Mouse (Mus musculus): ENCODE results near the gene Rundc1.
"Not testable (repeated sequence)": the region's sequence is repeated elsewhere in the genome, so short reads cannot be mapped to it uniquely, and the experiment has no call there.

Rundc1 gene

DNA sequence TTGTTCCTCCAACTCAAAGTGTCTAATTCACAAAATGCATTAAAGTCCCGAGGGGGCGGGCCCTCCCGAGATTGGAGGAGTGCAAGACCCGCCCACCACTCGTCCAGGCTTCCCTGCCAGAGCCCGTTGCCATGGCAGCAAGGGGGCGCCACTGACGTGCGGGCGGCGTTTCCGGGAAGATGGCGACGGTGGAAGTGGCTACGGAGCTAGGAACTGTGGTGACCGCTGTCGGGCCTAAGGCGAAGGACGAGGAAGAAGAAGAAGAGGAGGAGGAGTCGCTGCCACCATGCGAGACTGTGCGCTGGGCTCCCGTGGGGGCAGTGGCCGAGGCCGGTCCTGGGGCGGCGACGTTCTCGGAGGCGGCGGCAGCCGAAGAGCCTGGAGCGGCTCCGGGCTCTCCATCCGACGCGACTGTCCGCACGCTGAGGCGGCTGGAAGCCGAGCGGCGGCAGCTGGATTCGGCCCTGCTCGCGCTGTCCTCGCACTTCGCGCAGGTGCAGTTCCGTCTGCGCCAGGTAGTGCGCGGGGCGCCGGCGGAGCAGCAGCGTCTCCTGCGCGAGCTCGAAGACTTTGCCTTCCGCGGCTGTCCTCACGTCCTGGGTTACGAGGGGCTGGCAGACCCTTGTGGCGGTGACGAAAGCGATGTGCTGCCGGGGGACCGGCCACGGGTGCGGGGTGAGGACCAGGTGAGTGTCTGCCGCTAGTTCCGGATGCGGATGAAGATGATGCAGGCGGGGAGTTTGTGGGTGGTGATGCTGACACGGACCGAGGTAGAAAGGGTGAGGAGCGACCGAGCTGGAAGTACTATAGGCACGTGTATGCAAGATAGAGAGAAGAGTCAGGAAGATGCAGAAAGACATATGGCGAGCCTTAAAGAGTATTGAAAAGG lies at the start of gene Rundc1, which contains the start of gene Ptges3l:
TSS of gene Rundc1 (plus strand) at position 161 of the 889 bp plus-strand sequence.
TSS of gene Ptges3l (minus strand) at position 409 of the 889 bp plus-strand sequence.
- peak; percentile 97 to 99 for DNase-seq (ENCODE audit: low spot score in 2 of 2)

- not testable (repeated sequence) for DNase-seq (ENCODE audit: low spot score in 2 of 2)
These were observed 46.7 kb upstream of the Rundc1 start for GRCm38 (mm10) chr11:101378196-101378595.

- DNase-seq (ENCODE audit: low spot score in 2 of 2): no peak
These were observed 46.0 kb upstream of the Rundc1 start for GRCm38 (mm10) chr11:101378926-101379325.

- no peak for DNase-seq (ENCODE audit: low spot score in 2 of 2)
These were observed 43.1 kb upstream of the Rundc1 start for GRCm38 (mm10) chr11:101381817-101382216.

DNA sequence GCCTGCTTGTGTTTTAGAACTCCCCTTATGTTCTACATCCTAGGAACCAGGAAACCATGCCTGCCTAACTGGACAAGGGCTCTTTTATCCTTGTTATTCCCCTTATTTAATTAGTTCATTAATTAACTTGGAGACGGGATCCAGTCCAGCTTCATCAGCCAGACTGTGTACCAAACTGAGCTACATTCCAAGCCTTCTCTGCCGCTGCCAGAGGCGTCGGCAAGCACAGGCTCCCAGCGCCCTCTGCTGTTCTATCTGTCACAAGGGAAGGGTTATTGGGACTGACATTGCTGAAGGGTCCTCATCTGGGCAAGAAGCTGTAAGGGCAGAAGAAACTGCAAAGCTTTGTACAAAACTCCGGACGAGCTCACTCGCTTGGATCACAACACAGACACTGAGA lies 29.8 kb upstream of the Rundc1 start:
- peak; percentile 44 to 82 for DNase-seq (ENCODE audit: low spot score in 2 of 2)

DNA sequence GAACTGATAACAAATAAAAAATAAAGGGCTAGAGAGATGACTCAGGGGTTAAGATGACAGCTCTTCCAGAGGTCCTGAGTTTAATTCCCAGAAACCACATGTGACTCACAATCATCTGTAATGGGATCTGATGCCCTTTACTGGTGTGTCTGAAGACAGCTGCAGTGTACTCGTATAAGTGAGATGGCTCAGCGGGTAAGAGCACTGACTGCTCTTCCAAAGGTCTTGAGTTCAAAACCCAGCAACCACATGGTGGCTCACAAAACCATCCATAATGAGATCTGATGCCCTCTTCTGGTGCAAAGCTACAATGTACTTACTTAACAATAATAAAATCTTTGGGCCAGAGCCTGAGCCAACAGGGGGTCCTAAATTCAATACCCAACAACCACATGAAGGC lies 9.6 kb upstream of the Rundc1 start:
- DNase-seq (ENCODE audit: low spot score in 2 of 2): no peak

GRCm38 (mm10) chr11:101416433-101417100 lies 8.3 kb upstream of the Rundc1 start:
- DNase-seq (ENCODE audit: low spot score in 2 of 2): no peak

DNA sequence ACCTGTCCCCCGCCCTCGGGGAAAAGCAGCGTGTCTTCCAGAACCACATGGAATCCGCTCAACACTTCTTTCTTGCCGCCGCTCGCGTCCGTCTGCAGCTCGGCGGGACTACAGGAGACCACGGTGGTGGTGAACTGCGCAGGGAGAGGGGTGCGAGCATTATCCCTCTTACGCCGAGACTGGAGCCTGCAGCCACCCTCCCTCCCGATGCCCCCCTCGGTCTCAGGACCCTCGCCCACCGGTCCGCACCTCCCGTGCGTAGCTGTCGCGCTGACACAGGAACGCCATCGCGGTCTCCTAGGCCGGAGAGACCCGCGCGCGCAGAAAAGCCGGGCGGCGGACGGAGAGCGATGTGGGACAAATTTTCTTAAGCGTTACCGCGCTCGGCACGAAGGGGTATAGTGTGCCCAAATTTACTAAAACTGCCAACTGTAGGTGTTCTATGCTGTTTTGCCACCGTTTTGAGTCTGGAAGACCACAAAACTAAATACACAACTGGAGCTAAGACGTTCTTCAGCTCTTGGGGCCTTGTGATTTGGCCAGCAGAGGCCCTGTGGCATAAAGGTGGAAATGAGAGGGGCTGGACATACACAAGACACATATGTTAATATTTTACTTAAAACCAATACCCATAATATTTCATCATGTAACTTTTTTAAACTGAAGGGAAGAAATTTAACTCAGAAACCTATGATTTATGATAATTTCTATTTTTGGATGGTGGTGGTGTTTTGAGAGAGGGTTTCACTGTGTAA lies 7.6 kb upstream of the Rundc1 start, which contains the start of gene Aarsd1:
TSS of gene Aarsd1 (minus strand) at position 515 of the 755 bp plus-strand sequence.
- peak; percentile 84 to 92 for DNase-seq (ENCODE audit: low spot score in 2 of 2)

- no peak for DNase-seq (ENCODE audit: low spot score in 2 of 2)
These were observed 5.9 kb upstream of the Rundc1 start for GRCm38 (mm10) chr11:101418991-101419390.

DNA sequence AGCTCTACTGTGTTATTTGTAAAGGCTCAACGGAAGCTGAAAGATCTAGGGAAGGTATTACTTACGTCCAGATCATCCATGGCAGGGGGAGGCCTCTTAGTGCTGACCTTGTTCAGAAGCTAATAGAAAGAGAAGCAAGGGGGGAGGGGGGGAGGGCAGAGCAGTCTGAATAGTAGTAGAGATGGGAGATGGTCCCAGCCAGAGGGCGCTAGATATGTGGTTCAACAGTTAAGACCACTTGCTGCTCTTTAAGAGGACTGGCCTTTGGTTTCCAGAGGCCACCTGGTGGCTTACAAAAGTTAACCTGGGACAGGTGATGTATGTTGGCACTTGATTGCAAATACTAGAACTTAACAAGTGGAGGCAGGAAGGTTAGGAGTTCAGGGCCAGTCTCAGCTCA lies 5.3 kb upstream of the Rundc1 start:
- DNase-seq (ENCODE audit: low spot score in 2 of 2): no peak

GRCm38 (mm10) chr11:101420148-101420547 lies 4.7 kb upstream of the Rundc1 start:
- DNase-seq (ENCODE audit: low spot score in 2 of 2): no peak

- DNase-seq (ENCODE audit: low spot score in 2 of 2): no peak
These were observed 607 bp upstream of the Rundc1 start, which contains the start of gene Gm27029 for GRCm38 (mm10) chr11:101424105-101424851. Gene Gm27029 (minus strand): TSS chr11:101424796.

DNA sequence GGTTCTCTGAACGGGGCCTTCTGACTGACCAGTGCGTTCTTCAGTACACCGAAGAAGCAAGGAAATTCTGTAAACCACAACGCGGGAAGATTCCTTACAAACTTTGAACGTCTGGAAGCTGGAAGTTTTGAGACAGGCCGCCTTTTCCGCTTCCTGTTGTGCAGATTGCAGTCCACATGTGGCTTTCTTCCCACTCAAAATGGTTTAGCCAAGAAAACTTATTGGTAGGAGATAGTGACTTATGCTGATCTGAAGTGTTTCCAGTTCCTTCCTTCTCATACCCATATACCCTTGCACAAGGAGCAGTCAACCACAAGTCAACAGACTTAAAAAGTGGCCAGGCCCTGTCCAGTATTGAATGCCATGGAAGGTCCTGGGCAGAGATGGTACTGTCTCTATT lies 1.3 kb downstream of the Rundc1 start:
- no peak for DNase-seq (ENCODE audit: low spot score in 2 of 2)

GRCm38 (mm10) chr11:101431327-101431726 lies 6.4 kb downstream of the Rundc1 start:
- no peak for DNase-seq (ENCODE audit: low spot score in 2 of 2)

DNA sequence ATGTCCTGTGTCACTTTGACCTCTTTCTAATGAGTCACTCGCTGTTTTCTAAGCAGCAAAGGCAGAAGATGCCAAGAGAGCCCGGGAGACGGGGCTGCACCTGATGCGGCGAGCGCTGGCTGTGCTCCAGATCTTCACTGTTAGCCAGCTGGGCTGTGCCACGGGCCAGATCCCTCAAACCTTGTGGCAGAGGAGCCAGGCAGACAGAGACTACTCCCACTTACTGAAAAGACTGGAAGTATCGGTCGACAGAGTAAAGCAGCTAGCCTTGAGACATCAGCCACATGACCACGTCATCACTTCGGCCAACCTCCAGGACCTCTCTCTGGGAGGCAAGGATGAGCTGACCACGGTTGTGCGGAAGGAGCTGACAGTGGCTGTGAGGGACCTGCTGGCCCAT lies 8.5 kb downstream of the Rundc1 start:
- DNase-seq (ENCODE audit: low spot score in 2 of 2): no peak

DNA sequence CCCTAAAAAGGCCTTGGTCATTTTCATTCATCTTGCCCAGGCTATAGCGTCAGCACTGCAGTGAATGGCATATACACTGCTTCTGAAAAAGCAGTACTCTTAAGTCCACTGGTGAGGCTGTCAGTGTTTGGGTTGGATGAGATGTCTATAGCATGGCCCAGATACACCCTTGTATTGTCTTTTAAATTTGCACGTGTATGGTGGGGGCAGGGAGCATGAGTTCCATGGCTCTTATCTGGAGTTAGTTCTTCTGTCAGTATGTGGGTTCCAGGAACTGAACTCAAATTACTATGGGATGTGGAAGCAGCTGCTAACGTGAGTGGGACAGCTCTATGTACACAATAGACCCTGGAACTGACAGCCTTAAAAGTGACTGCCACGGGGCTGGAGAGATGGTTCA lies 10.9 kb downstream of the Rundc1 start:
- no peak for DNase-seq (ENCODE audit: low spot score in 2 of 2)

DNA sequence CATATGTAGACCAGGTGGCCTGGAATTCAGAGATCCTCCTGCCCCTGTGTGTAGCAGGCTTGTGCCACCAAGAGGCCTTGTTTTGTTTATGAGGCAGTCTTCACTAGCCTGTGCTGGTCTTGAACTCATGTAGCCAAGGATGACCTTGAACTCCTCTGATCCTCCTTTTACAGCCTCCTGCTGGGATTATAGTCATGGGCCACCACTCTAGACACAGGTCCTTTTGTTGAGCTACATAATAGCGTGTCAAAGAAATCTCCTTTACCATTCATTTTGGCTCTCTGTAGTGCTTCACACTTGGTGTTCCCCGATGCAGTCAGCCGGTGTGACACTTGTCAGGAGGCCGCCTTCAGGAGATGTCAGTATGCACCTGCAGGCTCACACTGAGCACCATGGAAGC lies 12.0 kb downstream of the Rundc1 start:
- DNase-seq (ENCODE audit: low spot score in 2 of 2): no peak

GRCm38 (mm10) chr11:101438006-101438405 lies 13.1 kb downstream of the Rundc1 start:
- not testable (repeated sequence) for DNase-seq (ENCODE audit: low spot score in 2 of 2)

DNA sequence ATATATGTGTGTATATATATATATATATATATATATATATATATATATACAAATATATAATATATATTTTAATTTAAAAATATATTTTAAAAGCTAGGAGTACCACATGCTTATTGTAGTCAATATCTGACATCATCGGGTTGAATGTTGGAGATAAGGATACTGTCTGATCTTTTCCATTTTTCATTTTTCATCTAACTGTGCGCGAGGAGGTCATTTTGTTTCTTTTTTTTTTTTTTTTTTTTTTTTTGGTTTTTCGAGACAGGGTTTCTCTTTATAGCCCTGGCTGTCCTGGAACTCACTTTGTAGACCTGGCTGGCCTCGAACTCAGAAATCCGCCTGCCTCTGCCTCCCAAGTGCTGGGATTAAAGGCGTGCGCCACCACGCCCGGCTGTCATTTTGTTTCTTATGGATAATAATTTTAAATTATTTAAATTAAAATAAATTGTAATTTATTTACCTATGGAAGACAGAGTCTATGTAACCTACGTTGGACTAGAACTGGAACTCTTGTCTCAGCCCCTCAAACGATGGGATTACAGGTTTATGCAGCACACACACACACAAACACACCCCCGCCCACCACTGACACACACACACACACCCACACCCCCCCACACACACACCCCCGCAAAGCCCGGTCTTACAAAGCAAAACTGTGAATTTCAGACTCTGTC lies 16.7 kb downstream of the Rundc1 start:
- not testable (repeated sequence) for DNase-seq (ENCODE audit: low spot score in 2 of 2)

DNA sequence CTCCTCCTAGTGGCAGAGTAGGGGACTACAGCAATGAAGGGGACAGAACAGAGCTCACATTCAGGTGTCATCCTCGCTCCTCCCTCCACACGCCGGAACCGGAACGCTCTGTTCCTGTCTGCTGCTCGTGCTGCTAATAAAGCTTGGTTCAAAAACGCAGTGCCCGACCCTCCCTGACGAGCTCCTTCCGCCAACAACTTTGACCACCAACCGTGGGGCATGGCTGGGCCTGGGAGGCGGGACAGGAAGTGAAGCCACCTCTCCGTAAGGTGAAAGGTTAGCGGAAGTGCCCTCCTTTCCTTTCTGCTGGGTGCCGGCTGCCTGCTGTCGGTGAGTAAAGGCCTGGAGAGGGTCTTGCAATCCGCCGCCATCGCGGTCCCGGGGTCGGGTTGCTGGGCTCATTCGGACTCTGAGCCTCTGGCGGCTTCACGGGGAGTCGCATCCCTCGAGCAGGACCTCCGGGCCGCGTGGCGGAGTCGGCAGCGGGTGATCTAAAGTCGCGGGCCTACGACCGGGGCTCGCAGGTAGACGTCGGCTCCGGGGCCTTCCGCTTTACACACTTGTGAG lies 17.3 kb downstream of the Rundc1 start, which contains the start of gene Rpl27:
TSS of gene Rpl27 (plus strand) at position 172 of the 567 bp plus-strand sequence.
- DNase-seq (ENCODE audit: low spot score in 2 of 2): peak; percentile 95 to 99
